Mouse (Mus musculus) stomach, postnatal 0 days (tissue): ENCODE measurements around the gene Tmem108.

Experiments used
- CTCF ChIP-seq: IDR thresholded peaks from 2 replicates; pipeline ENCODE4 v1.5.1; 2016; ENCODE audit warnings: antibody characterized with exemption, low read depth, mild to moderate bottlenecking, moderate library complexity
- EP300 ChIP-seq: optimal IDR thresholded peaks from 2 replicates; pipeline ENCODE3; 2016; ENCODE audit warnings: antibody characterized with exemption

DNA sequence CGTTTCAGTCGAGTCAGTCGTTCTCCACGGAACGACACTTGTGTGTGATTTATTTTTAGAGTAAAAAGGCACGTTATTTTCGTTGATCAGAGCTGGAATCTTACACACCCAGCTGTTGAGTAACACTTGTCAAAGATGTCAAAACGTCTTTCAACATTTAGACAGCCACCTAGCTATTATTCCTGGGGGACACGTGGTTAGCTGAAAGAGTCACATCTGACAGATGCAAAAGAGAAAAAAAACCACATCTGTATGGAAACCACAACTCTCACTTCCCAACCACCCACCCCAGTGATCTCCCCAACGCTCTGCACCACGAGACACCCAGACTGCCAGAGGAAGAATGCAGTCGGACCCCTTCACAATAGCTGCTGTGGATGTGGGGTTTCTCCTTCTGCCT, 21.5 kb downstream of the Tmem108 start:
- TF ChIP-seq CTCF: no peak
- no peak for TF ChIP-seq EP300
